Mouse (Mus musculus) urinary bladder, postnatal 4 days (tissue): ENCODE results near the gene Idh1.

ENCODE experiments used
- DNase-seq, 2 experiments: peaks; one replicate each; pipeline ENCODE4 v3.0.0; 2021 to 2022; ENCODE audit warnings: low spot score in 2 of 2

Idh1 gene

DNA sequence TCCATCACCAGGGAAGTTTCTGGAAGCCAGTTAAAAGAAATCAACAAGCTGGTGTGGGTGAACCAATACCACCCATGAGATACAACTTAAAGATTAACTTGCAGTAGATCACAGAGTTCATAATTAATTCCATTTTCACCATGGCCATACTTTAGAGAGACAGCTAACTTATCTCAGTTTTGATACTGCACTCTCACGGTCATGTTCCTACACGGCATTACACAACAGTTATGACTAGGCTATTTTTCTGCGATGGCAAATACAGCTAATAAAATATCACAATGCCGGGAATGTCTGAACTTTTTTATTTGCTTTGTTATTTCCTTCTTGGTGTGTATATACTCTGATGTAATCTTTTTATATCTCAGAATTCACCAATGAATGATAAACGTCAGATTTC lies 9.4 kb downstream of the Idh1 start:
- DNase-seq, result no peak

DNA sequence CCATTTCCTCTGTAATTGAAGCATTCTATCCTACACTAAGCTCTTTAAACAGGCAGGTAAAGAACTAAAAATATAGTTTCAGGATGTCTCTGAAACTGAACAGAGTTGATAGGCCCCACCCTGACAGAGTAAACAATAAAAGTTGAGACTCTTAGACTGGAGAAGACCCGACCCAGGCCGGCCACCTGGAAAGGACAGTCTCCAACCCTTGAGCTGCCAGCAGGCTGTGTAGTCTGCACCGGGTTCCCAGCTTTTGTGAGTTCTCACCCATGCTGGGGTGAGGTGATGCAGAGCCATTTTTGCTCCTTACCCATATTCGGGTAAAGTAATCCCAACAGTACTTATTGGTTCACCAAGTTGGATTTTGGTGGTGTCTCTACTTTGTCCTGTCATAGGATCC lies 10.1 kb downstream of the Idh1 start:
- DNase-seq, result no peak

DNA sequence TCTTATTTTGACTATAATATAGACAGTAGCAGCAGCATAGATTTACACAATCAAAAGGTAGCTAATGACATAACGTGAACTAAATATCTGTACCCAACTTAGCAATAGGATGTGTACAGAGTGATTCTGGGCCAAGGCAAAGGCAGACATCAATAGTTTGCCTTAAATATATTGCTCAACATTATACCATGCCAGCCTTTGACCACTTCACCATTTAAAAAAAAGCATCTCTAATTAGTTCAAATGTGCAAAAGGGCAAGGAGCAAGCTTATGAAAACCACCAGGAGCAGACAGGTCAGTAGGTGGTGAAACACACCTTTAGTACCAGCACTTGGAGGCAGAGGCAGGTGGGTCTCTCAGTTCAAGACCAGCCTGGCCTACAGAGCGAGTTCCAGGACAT lies 12.6 kb downstream of the Idh1 start:
- no peak for DNase-seq

DNA sequence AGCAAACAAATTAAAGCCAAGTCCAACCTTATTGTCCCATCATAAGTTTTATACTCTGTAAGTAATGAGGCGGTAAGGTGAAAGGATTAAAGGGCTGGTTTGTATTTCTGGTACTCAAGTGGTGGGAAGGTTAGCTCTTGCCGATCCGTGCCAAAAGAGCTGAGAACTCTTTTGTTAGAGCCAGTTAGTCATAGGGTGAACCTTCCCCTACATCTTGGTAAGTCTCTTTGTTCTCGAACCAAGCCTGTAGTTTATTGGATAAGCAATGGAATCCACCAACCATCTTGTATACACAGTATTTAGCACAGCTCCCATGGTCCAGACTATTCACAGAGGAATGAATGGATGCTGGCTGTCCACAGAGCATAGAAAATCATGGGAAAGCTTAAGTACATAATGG lies 14.7 kb downstream of the Idh1 start:
- no peak for DNase-seq

DNA sequence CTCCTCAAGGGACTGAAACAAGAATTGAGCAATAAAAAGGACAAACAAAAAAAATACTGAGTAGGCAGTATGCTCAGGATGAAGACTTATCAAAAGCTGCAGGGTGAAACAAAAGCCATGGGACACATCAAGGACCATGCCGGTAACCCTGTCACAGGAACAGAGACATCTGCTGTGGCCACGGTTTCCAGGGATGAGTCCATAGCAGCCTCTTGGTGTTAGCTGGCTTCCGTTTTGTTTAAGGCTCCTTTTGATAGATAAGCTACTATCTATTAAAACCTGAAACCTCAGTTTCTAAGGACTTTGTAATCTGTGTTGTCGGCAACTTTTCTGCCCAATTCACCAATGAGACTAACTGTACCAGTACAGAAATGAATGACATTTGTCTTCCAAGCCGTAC lies 16.4 kb downstream of the Idh1 start:
- no peak for DNase-seq

DNA sequence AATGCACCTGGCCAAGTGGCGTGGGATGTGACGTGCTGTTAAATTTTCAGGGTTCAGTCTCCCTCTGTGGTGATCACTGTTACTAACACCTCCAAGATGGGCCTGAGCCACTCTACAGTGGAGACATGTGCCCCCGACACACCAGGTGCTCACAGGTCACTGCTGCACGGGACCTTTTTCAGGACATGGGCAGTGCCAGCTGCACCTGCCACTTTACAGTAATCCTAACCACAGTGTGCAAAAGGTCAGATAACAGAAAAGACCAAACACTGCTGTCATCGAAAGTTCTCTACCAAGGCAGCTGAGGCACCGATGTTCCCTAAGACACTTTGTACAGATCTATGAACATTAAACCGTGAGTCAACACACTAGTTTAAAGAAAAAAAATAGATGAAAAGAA lies 16.8 kb downstream of the Idh1 start:
- DNase-seq, result no peak

DNA sequence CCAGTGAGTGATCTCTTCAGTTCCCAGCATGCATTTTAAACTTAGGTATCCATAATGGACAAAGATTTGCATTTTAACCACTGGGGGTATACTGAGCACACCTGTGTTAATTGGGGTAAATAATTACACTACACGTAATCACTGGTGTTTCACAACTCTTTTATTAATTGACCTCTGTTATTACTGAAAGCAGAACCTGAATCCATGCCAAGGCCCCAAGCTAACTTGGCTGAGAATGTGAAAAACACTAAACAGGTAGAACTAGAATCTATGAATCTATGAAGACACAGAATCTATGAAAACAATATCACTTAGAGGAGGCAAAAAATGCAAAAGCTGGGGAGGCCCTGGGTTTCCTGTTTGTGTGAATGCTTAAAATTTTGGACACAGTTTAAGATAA lies 18.8 kb downstream of the Idh1 start:
- DNase-seq, result no peak

DNA sequence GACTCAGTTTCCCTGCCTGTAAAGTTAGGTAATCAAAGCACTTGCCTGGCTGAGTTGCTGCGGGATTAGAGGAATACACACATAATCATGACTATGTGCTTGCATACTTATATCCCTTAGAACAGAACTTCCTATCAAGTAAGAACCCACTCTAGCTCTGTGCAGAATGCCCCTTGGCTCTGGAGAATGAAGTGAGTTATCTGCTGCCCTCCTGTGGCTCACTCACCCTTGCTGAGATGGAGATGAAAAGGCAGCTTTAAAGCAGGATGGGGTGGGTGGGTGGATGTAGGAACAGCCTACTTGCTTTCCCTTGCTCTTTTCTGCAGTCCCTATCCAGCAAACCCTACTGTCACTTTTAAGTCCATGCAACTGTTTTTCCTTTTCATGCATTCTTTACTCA lies 24.1 kb downstream of the Idh1 start:
- no peak for DNase-seq

DNA sequence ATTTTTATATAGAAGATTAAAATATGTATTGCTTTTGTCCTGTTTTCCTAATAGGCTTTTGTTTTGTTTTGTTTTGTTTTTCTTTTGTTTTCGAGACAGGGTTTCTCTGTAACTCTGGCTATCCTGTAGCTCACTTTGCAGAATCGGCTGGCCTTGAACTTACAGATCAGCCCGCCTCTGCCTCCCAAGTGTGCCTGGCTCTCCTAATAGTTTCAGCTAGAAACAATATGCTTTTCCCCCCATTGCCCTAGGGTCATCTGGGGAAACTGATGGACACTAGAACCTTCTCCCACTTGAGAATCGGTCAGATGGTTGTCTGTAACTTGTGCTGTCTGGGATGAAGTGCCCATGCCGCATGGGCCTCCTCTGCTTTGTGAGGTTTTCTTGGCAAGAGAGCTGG lies 30.2 kb downstream of the Idh1 start:
- no peak for DNase-seq

DNA sequence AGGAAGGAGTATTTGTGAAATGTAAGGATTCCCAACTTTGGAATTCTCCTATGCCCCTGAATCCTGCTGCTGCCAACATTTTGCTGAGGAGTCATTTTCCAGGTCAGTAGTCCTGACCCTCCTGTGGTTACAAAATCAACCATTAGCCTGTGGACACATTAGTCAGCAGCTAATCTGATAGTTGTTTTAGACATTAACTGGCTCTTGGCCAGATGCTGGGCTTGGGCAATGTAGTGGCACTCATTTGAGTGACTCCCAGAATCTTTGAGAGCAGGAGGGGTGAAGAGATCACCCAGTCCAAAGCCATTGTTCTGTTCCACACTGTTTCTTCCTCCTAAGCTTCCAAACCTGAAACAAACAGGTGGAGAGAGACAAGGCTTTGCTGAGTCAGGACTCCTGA lies 31.5 kb downstream of the Idh1 start:
- DNase-seq, result no peak

DNA sequence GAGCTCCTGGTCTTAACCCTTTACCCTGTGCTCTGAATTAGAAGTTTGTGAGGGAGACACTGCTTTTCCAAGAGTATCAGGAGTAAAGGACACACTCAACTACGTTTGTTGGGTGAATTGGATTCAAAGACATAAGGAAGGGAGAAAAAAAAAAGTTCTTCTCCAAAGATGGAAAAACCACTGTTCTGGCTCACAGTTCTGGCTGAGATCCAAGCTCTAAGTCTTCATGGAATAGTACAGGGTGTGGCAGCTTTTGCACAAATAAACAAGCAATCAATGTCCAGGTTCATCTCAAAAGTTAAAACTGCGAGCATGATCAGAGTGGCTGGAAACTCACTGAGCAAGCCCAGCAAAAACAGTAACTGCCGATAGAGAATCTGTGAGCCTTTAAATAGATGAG lies 38.3 kb downstream of the Idh1 start:
- DNase-seq, result no peak

DNA sequence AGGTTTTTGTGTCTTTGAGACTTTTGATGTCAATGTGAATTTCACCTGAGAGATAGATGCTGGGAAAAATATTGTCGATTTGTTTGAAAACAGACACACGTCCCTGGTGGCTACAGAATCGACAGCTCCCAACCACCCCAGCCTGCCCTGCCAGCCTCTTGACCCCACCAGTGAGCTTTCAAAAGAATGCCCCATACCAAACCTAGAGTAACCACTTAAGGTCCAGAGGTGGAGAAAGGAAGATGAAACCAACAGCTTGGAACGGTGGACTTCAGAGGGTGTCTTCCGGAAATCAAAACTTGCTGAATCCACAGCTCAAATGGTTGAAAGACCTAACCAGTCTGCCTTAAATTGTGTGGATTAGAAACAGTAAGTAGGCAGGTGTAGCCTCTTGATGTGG lies 39.0 kb downstream of the Idh1 start:
- DNase-seq, result no peak

DNA sequence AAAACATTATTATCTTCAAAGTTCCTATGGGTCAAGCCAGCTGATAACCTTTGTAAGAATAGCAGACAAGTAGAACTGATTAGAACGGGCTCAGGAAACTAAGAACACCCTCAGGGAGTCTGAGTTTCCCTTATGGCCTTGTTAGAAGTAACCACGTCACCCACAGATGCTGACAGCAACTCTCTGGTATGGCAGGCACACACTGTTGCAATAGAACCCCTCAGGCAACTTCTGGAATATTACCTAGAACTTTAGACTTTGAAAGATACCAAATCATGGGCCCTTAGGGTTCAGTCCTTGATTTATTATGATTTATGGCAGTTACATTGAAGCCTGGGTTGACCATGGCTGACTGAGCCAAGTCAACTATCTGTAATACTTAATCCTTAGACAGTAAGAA lies 39.7 kb downstream of the Idh1 start:
- no peak for DNase-seq

DNA sequence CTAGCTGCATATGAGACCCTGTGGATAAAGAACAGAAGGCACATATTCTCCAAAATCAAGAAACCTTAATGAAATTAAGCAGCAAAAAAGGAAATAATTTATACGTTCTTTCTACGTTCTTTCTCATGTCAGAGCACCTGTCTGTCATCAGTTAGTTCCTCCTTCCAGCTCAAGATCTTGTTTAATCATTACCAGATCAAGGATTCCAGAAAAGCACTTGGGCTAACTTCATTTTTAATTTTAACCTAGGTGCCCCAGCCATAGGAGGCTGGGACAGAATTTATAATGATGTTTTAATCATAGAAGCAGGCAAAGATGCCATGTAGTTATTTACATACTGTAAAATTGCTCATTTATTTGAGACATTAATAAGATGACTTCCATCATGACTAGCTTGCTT lies 41.5 kb downstream of the Idh1 start:
- DNase-seq, result no peak

DNA sequence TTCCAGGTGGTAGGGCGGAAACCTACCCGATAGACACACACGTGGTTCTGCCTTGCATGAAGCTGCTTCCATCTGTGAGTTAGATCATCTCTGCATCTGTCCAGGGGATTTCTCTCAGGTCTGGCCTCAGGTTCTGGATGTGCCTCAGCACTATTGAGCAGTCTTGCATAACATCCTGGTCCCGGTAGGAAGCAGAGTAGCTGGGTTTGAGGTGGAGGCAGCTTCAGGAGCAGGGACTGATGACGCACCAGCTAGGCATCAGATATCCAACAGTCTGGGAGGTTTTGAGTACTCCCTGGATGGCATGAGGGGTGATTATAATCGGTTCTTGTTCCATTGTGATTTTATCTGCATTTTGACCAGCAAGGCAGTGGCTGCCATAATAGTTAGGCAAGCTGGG lies 48.7 kb downstream of the Idh1 start:
- no peak for DNase-seq

DNA sequence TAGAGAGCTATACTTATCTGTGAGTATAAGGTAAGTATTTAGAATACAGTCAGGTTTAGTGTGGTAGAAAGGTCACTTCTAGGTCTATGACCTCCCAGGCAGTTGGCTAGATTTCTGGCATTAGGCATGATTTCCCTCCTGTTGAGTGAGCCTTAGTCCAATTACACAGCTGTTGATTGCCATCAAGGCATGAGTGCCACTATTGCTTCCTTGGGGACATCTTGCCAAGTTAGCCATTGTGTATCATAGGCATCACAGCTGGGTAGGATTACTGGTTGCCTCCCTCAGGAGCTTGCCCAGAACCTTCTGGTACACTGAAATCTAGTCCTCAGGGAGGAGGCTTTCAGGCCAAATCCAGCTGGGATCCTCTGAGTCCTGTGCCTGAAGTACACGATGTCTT lies 53.5 kb downstream of the Idh1 start:
- DNase-seq, result no peak

DNA sequence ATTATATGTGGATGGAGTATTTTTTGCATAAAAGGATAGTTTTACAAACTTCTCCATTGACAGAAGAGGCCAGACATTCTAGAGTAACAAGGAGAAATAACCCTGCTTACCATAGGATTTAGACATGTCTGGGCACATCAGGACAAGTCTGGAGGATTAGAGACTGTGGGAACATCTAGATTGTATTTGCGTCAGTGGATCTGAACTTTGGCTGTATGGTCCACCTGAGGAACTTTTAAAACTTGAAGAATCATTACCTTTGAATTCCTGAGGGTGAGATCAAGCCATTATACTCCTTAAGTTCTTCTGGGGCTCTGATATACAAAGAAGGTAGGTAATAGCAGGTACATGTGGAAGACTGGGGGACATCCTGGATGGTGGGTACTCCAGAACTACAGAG lies 54.6 kb downstream of the Idh1 start:
- no peak for DNase-seq

DNA sequence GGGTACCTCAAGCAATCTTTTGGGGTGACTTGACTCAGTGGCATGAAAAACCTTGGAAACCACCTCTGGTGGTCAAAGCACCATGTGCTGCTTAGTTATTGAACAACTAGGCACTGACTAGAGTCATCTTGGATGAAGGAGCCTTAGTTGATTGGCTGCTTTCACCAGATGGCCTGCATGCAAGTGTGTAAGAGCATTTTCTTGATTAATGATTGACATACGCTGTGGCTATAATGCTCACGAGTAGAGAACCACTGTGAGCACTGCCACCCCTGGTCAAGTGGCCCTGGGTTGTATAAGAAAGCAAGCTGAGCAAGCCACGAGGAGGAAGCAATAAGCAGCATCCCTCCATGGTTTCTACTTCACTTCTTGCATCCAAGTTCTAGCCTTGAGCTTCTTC lies 56.1 kb downstream of the Idh1 start:
- no peak for DNase-seq

DNA sequence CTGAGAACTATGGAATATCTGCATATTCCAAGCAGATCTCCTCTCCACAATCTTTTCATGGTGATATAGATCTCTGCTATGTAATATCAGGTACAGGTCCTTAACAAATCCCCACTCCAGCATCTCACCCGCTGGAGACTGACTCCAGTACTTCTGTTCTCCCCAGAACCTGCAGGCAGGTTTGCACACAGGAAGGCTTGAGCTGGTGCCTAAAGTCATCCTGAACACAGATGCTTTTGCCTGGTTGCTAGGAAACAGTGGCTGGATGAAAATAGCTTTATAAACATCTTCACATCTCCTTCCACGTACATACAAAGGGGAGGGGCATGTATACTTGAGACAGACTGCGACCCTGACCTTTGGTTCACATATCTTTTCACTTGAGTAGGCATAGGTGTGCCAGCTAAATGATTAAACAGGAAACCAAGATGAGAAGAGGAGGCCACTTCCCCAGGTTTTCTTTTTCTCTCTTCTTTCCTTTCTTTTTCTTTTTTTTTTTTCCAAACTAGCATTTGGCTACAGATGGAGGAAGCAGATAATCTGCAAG lies 56.6 kb downstream of the Idh1 start:
- no peak for DNase-seq

DNA sequence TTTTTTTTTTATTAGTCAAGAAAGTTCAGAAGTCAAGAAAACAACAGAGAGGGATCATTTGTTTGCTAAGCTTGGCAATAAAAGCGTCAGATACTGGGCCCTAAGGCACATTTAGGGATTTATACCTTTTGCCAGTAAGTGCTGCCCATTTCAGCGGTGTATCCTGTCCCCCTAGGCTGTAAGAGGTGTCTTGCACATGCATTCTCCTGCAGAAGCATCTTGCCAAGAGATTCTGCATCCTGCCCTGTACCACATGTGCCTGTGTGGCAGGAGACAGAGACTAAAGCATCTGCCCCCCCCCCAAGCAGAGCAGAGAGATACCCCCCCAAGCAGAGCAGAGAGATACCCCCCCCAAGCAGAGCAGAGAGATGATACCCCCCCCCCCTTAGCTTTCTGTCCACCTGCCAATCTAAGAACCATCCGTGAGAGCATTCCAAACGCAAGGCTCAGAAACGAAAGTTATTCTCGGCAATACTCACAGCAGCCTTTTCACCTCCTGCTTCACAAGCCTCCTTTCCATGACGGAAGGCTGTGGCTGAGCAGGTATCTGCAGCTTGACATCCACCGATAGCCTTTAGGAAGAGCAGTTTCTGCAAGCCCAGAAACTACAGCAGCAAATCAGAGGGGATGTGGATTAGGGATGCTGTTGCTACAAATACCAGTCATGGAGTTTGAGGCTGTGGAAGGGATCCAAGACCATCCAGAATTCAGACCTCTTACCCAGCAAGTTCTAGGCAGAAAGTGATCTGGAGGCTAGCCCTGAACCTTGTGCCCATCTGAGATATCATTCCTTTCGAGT lies 63.5 kb downstream of the Idh1 start, which contains the start of gene D630023F18Rik:
Gene D630023F18Rik (minus strand): TSS at position 641 of the 799 bp plus-strand sequence.
- DNase-seq, result no peak

DNA sequence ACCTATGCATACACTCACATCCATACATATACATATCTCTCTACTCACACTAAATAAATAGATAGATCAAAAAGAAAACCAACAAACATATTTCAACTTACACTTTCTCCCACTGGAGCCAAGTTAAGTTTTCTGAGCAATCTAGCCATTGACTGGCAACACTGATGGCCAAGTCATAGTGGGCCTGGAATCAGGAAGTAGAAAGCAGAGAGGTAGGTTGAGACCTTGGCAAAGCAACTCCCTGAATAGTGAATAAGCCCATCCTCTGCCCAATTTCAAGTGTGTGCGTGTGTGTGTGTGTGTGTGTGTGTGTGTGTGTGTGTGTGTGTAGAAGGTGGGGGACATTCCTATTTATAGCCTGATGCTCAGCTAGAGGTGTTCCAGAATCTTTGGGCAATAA lies 66.9 kb downstream of the Idh1 start, which contains the start of gene Gm28845:
Gene Gm28845 (minus strand): TSS at position 121 of the 400 bp plus-strand sequence.
- DNase-seq, result no peak

DNA sequence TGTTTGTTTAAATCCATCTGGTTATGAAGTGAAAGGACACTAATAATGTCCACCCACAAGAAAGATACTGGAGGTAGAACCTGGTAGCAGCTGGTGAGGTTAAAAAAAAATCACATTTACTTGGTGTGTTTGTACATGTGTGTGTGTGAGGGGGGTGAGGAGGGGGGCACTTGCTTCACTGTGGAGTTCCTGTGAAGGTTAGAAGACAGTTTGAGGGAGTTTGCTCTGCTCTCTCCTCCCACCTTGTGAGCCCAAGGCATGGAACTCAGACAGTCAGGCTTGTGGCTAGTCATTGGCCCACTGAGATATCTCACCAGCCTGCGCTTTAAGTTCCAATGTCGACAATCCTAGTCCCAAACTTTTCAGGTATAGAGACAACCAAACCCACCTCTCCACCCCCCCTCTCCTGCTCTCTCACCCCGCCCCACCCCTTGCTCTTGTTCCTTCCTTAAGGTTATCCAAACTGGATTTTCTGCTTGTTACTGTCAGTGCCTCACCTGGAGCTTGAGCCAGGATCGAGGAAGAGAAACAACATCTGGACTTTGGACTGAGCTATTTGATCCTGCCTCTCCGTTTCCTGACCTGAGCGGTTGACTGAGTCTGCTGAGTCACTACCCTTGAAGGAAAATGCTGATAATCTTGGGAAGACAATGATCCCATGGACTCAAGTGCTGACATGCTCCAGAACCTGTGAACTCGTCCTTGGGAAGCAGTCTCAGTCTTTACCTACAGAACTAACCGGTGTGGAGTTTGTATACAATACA lies 68.0 kb downstream of the Idh1 start:
- no peak for DNase-seq
